Mouse (Mus musculus) adrenal gland, postnatal 10 days (tissue): ENCODE measurements at regions not wholly inside any gene's neighbourhood (a gene's known extent, or its start where the extent isn't known, plus 50 kb on each side); places are given as distances from the start of the nearest gene placed in this dataset.

Experiments used
- DNase-seq: peaks from one replicate; pipeline ENCODE4 v3.0.0; 2021; ENCODE audit warnings: mixed read lengths

DNA sequence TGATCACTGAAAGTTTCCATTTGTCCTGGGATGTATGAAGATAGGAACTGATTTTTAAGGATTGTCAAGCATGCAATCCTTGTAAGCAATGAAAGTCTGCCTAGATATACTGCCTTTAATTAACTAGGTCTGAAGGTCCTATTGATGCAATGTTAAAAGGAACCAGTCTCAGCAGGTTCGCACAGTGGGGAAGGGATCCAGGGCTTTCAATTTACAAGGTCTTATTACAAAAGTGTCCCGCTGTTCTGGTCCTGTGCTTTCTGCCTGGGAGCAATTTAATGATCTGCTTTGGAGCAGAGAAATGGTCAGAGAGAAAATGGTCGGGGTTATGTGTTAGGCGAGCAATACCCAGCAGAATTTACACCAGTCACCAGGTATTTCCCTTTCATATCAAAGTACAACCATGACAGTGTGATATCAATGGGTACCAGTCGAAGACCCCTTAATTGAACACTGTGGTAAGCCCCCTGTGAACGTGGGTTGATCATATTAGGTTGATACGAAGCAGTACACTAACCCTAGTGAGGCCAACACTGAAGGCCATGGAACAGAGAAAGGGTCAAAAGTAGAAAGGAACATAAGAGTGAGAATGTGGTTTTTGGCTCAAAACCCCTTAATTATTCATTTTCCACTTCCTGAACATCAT is 778.5 kb downstream of the Kcnj2 start:
- no peak for DNase-seq

DNA sequence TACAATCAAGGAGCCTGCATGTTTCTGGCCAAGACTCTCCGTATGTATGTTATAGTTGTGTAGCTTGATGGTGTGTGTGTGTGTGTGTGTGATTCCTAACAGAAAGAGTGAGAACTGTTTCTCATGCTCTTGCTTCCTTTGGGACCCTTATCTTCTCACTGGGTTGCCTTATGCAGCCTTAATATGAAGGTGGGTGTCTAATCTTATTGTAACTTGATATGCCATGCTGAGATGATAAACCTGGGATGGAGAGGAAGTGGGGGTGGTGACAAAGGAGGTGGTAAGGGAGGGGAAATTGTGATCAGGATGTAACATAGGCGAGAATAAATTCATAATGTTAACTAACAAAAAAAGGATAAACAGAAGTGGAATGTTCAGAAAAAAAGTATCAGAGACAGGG is 791.3 kb downstream of the Kcnj2 start:
- DNase-seq = no peak

DNA sequence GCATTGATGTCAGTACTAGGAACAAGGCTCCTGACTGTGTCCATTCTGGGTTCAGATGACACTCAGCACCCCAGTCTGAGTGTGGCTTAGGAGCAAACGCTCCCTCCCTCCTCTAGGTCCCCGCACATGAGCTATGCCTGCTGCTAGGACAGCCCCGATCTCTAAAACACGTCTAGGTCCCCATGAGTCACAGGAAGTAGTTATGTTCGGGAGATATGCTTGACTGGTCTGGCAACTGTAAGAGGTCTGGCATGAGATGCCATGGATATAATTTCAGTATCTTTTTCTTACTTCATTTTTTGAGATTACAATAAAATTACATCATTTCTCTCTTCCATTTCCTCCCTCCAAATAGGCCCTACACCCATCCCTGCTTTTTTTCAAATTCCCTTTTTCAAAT is 792.1 kb downstream of the Kcnj2 start:
- DNase-seq = no peak

DNA sequence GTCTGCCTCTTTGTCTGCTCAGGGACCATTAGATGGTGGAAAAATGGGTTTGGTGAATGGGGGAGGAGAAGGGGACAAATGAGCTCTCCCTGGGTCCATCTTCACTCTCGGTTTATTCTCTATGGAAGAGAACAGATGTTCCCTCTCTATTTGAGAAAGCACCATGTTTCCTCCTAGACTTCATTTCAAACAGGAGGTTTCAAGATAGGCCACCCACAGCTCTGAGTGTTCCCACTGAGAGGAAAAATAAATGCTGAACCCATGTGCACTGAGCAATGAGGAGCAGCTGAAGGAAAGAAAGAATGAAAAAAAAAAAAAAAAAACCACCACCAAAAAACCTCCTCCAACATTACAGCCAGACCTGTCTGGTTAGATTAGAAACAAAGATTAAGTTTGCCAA is 799.2 kb downstream of the Kcnj2 start:
- no peak for DNase-seq

DNA sequence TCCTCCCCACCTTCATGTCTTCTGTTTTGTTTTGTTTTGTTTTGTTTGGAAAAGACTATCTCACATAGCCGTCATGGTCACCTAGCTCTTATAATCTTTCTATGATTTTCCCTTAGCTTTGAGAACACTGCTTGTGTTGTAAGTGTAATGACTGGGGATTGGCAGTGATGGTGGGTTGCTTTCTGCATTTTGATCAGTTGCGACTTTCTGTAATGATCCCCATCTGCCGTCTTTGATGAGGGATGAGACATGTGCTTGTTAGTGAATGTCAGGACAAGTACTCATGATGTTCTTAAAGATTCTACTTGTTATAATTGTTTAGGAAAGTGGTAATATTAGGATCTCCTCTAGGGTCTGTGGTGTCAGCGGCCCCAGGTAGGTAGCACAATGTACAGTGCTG is 809.4 kb downstream of the Kcnj2 start:
- DNase-seq = no peak

DNA sequence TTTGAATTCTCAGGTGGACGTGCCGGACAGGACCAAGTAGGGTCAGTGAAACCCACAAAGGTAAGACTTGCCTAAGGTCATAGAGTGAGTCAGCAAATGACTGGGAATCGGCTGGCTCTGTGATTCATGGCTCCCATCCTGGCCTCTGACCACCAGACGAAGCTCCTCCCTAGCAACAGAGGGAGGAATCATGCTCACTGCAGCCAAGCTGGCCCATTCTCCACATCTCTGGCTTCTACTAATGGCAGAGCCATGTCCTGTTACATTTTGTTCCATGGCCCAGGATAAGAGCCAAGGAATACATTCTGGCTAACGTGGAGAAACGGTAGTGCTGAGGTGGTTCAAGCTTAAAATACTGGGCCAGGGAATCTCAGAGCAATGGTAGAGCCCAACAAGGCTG is 814.2 kb downstream of the Kcnj2 start:
- no peak for DNase-seq

DNA sequence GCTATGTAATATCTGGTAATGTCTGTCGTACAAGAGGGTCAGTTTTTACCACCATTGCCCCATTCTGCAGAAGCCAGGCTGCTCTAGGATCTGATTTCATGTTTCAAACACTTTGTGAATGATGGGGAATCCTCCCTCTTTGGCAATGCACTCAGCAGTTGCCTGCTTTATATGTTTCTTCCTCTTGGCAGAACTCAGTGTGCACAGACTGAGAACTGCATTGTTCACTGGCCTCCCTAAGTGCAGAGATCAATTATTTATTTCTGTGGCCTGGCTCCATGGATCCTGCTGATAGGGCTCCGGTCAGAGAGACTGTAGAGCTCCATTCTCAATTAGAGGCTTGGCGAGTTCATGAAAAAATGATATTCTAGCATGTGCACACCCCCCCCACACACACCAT is 824.1 kb downstream of the Kcnj2 start:
- DNase-seq = no peak

DNA sequence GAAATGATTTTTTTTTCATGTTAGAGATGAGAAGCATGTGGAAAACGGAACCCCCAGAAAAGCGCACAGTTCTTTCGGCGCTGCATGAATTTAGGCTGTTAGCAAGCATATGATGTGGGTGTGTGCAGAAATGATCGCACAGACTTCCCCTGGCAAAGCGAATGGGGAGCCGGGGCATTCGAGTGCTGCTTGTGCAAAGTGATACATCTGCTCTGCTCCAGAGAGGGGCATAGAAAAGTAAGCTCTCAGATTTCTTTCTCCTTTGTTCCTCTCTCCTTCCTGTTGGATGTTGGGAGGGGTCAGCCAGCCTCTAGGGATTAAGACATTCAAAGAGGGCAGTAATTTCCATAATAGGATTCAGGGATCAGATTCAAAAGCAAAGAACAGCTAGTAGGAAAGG is 827.9 kb downstream of the Kcnj2 start:
- no peak for DNase-seq

DNA sequence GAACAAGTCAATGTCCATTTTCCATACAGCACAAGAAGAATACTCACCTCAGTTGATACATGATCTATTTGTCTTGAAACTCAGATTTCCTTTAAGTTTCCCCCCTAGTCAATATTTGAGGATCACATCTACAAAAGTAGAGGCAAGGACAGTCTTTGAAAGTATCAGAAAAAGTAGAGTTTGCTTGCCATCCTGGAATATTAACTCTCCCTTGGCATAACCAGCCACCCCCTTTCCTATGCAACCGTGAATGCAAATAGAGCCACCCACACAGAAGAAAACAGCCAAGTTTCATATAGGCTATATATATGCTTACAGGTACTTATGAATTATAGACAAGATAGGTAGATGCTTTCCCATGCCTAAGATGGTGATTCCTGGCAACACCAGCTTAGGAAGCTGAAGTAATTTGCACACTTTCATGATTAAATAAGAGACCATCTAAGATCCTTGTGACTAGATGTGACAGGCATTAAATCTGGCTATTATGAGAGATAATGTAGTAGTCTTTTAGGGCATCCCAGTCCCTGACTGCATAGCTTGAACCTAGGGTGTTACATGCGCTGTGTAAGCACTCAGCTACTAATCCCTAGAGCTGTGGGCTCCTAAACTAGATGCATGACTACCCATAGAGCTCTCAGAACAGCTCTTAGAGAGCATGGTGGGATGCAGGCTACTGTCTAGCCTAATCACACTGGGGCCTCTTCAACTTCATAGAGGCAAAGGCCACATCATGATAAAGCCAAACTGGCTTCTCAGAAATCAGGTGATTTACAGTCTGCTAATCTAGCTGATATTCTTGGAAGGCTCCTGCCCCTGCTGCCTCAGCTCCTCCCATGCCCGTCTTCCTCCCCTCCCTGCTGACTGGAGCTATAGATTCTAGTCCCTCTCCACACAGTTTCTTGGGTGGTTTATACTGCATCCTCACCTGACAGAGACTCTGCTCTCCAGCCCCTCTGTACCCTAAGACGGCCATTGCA is 829.5 kb downstream of the Kcnj2 start:
- DNase-seq = no peak

DNA sequence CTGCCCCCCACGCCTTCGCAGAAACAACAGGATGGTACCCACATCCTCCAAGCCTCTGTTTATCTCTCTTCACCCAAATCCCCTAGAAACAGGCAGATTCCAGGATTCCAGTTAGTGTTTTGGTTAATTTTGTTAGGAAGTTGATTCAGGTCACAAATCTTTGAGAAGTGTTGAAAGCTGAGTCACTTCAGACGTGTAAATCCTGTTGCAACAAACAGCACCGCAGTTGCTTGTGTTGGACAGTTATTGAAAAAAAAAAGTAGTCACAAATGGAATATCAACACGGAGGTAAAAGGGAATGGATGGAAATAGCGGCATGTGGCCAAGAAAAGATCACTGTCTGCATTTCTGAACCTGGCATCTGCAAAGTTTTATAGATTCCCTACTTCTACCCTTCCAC is 831.0 kb downstream of the Kcnj2 start:
- no peak for DNase-seq

DNA sequence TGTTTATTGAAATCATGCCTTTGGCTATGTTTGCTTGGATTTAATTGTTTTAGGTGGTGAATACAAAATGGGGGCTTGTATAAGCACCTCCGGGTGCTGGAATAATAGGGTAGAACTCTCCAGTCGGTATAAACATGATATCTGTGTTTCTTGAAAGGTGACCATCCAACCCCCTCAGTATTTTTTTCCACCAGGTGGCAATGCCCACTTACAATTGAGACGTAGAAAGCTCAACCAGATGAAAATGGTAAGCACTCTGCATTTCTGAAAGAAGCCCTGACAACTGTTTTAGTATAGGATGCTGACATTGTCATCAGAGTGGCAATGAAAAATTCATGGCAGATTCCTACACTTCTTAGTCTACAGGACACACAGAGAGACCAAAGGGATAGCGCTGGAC is 838.1 kb downstream of the Kcnj2 start:
- DNase-seq = peak; percentile 14

DNA sequence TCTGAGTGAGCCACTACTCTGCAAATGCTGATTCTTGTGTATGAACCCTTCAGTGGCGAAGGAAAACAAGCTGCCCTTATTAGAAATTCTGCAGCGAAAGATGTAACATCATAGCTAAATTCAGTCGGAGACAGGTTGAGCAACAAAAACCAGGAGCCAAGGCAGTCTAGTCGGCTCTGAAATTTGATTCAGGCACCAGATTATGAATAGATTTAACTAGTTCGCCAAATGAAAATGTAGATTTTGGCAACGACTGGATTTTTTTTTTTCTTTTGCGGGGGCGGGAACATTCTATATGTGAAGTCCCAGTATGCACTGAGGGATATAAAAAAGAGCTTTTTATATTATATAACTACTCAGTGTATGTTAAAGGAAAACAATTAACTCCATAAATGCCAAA is 847.9 kb downstream of the Kcnj2 start:
- DNase-seq = no peak

DNA sequence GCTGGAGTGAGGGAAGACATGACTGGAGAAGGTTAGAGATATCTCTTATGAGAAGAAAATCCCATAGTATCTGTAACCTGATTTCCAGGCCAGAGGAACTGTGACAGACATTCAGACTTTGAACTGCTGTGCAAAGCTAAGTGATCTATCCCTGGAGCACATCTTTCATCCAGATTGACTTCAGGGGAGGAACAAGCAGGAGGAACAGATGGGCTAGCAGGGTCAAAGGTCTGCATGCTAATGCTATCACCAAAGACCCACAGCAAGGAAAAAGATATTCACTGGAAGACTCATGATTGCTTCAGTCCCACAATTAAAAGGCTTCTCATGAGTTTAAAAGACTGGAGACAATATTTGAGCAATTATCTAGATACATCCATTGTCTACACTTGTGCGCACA is 855.7 kb upstream of the Sox9 start:
- no peak for DNase-seq

DNA sequence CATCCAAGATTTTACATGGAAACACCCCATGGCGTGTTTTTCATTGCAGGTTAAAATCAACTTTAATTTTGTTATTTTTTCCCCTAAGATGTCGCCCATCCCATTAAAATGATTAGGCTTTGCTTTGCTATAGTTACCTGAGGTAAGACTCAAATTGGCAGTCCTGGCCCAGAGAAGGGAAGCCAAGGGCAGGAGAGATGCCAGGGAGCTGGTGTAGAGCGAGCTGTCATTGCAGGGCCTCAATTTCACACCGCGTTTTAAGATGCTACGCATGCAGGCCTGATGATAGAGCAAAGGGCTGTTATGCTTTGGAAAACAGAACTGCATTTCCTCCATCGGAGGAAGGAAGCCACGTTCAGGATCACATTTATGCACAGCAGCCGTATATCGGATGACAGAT is 852.7 kb upstream of the Sox9 start:
- no peak for DNase-seq

DNA sequence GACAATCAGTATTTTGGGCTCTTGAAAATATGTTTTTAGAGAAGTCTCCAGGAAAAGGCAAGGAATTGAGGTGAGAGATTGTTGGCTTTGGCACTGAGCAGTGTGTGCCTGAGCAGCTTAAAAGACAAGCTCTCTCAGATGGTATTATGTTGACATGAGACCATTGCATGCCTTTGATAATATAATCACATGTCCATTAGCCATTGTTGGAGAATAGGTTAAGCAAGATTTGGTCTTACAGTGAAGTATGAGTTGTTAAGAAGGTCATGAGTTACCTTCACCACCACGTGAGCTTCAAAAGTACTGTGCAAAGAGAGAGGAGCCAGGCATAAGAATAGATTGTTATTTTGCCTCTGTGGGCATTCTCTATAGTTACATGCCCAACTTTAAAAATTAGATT is 850.0 kb upstream of the Sox9 start:
- no peak for DNase-seq

DNA sequence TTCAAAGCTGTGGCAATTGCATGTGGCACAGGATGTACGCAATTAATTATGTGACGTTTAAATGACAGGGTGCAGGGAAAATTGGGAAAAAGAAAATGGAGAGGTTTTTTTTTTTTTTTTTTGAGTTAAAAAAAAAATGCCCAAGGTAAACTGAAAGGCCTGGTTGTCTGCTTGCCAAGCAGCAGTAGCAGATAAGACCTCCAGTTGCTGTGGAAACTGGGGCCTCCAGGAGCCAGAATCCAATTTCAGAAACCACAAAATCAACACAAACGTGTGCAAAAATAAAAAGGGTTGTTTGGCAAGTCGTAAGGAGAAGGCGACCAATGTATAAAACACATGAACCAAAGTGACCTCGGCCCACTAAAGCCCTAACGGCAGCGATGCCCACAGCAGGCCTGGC is 837.7 kb upstream of the Sox9 start:
- DNase-seq = peak; percentile 7

DNA sequence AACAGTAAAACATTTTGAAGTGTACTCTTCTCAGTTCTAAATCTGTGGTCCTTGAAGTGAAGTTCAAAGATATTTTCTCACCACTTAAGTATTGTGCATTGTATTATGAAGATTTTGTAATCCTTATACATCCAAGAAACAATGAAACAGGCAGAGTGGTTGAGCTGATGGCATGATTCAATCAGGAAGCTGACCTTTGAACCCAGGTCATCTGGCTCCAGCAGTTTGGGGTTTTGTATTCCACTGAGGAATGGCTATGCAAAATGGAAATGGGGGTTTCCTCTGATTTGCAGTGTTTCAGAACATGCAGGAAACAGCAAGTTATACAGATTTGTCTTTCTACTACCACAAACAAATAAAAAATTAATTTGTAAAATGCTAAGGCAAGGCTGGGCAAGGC is 836.2 kb upstream of the Sox9 start:
- DNase-seq = no peak

DNA sequence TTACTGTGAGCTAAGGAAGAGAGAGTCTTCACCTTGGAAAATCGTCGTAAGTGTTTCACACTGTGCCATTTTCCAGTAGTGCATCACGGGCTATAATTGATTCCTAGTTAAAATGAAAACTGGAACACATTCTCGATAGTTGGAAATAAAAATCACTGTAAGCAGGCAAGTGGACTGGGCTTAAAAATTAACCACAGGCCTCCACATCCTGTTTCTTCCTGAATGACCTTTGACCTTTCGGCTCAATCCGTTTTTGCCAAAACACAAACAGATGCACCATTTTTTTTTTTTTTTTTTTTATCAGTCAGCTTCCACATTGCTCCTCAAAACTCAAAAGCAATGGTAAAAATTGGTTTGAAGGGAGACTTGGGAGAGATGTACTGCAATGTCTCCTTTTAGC is 834.4 kb upstream of the Sox9 start:
- DNase-seq = no peak

DNA sequence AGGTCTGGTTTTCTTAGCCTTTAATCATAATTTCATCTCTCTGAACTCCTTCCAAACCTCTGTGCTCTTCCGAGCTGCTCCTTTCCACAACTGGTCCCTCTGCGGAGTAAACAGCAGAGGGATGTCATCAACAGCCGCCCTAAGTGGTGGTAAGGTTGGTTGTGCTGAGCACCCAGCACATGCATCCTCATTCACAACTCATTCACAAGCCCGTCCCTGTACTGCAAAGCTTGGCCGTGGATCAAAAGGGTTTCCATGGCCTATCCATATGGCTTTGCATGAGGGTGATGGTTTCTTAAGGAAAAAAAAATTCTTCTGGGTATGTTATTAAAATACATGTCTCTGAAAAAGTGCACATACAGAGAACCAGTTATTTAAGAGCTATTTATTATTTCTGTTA is 828.6 kb upstream of the Sox9 start:
- no peak for DNase-seq

DNA sequence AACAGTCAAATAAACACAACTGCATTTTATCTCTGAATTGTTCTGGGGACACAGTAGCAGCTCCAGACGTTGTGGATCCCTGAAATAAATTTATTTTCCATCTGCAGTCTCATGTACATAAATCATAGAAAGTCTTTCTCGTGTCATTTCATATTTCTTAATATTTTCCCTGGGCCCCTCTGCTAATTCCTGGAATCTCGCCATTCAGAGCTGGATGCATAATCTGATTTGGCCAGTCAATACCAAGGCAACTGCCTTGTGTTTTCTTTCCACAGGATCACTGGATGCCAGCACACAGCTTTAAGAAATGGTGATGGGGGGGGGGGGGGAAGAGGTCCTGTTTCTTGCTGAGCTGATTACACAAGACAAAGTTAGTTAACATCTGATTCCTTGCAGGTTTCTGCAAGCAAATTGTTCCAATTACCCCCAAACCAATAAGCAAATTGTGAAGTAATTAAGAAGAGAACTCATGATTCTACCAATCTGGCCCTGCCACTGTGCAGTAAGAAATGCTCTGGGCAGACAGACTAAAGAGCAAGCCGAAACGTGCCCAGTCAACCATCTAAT is 824.2 kb upstream of the Sox9 start:
- no peak for DNase-seq

DNA sequence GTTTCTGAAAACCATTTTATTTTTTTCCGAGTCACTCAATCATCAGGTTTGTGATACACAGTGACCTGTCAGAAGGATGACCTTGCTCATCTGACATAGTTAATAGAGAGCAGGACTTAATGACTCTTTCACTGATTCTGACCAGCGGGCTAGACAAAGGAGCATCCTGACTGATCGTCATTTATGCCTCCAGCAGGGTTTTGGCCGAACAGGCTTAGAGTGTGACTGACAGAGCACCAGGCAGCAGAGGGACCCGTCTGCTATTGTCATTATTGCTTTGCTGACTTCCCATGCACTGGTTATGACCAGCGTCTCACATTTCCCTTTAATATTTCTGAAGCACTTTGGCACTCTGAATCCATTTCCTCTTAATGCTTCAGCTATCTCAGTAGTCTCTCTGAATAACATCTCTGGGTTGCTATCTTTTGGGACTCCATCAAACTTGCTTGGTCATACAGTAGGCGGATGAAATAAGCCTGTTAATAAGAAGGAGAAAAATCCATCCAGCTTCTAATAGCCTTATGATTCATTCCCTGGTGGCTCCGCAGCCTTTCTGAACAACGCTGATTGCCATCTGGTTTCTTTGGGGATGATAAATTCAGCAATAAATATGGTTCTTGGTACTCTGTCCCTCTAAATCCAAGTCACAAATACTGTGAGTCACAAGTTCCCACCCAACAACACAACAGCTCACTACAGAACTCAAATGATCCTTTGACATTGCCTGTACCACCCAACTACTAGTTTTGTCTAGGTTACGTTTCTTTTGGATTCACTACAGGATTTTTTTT is 820.8 kb upstream of the Sox9 start:
- DNase-seq = no peak

DNA sequence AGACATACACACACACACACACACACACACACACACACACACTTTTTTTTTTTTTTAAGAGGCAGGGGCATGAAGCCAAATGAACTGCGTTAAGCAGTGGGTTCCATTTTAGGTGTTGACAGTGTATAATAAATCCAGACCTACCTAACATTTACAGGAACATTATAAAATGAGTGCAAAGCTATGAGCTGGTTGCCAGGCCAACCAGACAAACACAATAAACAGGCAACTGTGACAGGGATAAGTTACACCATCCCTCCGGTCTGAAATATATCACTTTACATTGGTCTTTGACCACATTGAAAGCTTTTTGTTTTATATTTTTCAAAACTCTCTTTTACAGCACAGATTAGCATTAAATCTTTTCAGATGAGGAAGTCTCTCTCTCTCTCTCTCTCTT is 820.2 kb upstream of the Sox9 start:
- no peak for DNase-seq

DNA sequence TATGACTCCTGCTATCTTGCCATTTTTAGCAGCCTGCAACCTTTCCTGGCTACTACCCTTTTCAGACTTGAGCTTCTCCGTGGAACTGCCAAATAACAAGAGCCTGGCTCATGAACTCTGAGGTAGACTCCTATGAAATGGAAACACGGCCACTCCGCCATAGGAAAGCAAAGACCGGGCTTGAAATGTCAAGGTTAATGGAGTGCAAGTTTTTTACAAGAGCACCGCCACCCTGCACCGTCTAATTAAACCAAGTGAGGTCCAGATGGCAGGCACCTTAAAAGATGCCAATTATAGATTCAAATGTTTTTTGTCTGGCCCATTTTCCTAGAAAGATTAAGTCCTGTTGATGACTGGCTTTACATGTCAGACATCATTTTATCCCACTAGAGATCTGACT is 818.0 kb upstream of the Sox9 start:
- no peak for DNase-seq
